Mouse (Mus musculus) lung, embryonic 16.5 days (tissue): ENCODE results near the gene Serpinb9b. TPM values are rescaled to one million over a fixed set of nuclear protein-coding genes. Genes with fewer than 3 reads are reported as not detected.
"Not testable (repeated sequence)": the region's sequence is repeated elsewhere in the genome, so short reads cannot be mapped to it uniquely, and the experiment has no call there.

ENCODE experiments used
- ATAC-seq: fragments of 200-750 bp; cut with Nextera tagmentation; 2 replicates; pipeline ENCODE4 v1.8.0; 2017; ENCODE audit warnings: low read depth, mild to moderate bottlenecking, moderate library complexity
- H3K27ac ChIP-seq: fragments of 300-500 bp; sonication (generic); 2 replicates; pipeline ENCODE4 v1.5.1; 2014; ENCODE audit warnings: mild to moderate bottlenecking, control low read depth, low read length
- H3K27me3 ChIP-seq: fragments of 300-500 bp; sonication (generic); 2 replicates; pipeline ENCODE4 v1.6.1; 2014; ENCODE audit warnings: low read depth, low read length, mixed read lengths; ENCODE audit not compliant: control insufficient read depth, insufficient read depth
- H3K36me3 ChIP-seq: fragments of 300-500 bp; sonication (generic); 2 replicates; pipeline ENCODE4 v1.6.1; 2014; ENCODE audit warnings: low read length; ENCODE audit not compliant: control insufficient read depth, insufficient read depth
- H3K4me1 ChIP-seq: fragments of 300-500 bp; sonication (generic); replicated peaks from 2 replicates; pipeline ENCODE4 v1.6.1; 2014; ENCODE audit warnings: low read length, mixed read lengths; ENCODE audit not compliant: control insufficient read depth, insufficient read depth
- H3K4me2 ChIP-seq: fragments of 300-500 bp; sonication (generic); 2 replicates; pipeline ENCODE4 v1.6.1; 2014; ENCODE audit warnings: low read depth, low read length, control low read depth
- H3K4me3 ChIP-seq: fragments of 300-500 bp; sonication (generic); 2 replicates; pipeline ENCODE4 v1.5.1; 2014; ENCODE audit warnings: mild to moderate bottlenecking, low read length, control low read depth
- H3K9ac ChIP-seq: fragments of 300-500 bp; sonication (generic); 2 replicates; pipeline ENCODE4 v1.6.1; 2014; ENCODE audit warnings: low read length, control low read depth
- H3K9me3 ChIP-seq: fragments of 300-500 bp; sonication (generic); 2 replicates; pipeline ENCODE4 v1.6.1; 2016; ENCODE audit warnings: low read length; ENCODE audit not compliant: control insufficient read depth
- WGBS: fragments of 180-500 bp; shearing (Covaris S2); extraction: QIAGEN DNeasy Blood & Tissue Kit; methylation state at CpG from one replicate; pipeline ENCODE4 v1.1.7; 2014; 5-methylcytosine and 5-hydroxymethylcytosine counted together
- polyA plus RNA-seq: library from polyadenylated mRNA; unstranded; fragments of >200 nt; fragmentation: Nextera tagmentation; extraction: Ambion mirVana; gene quantifications from 2 replicates; pipeline ENCODE4 v1.2.1, GENCODE M21; 2015

The Serpinb9b gene
- polyA plus RNA-seq, 1 experiment from 2014 or later = 0.21 TPM

GRCm38 (mm10) chr13:33029478-33029877 lies 2.3 kb downstream of the Serpinb9b start:
- not testable (repeated sequence) for H3K27me3 ChIP-seq, ATAC-seq, H3K4me1 ChIP-seq, H3K36me3 ChIP-seq, H3K4me2 ChIP-seq, H3K9ac ChIP-seq, H3K27ac ChIP-seq, H3K9me3 ChIP-seq, H3K4me3 ChIP-seq
- 79% methylated on average over 2 of the region's 2 CpGs for WGBS

- no peak overlapping the region for H3K4me2 ChIP-seq
- ATAC-seq = no peak
- no peak overlapping the region for H3K9ac ChIP-seq
- WGBS = 93% methylated on average over 2 of the region's 3 CpGs
- H3K4me3 ChIP-seq = no peak overlapping the region
- no peaks in the 10 kb centered on the region for H3K27me3 ChIP-seq
- no peaks in the 10 kb centered on the region for H3K9me3 ChIP-seq
- no peaks in the 10 kb centered on the region for H3K36me3 ChIP-seq
- no peak overlapping the region for H3K27ac ChIP-seq
- H3K4me1 ChIP-seq = no peaks in the 10 kb centered on the region
Observed at GRCm38 (mm10) chr13:33030281-33030680, 3.1 kb downstream of the Serpinb9b start.

GRCm38 (mm10) chr13:33035506-33035905 lies 8.3 kb downstream of the Serpinb9b start:
- Histone ChIP-seq H3K4me2 (no peak overlapping the region), H3K27ac (no peak overlapping the region), H3K27me3 (no peaks in the 10 kb centered on the region), H3K9me3 (peaks cover 3% of the 10 kb centered on the region; the same call in 1 of the 2 replicates), H3K36me3 (no peaks in the 10 kb centered on the region), H3K9ac (no peak overlapping the region), H3K4me1 (no peaks in the 10 kb centered on the region), H3K4me3 (no peak overlapping the region)
- WGBS = 54% methylated on average over 1 of the region's 1 CpGs
- ATAC-seq = no peak

- 97% methylated on average over 3 of the region's 3 CpGs for whole genome bisulfite sequencing
- H3K4me3 ChIP-seq = no peak overlapping the region
Observed at GRCm38 (mm10) chr13:33043542-33043941, 16.3 kb downstream of the Serpinb9b start.

GRCm38 (mm10) chr13:33047234-33047633 lies 20.0 kb downstream of the Serpinb9b start:
- H3K27me3 ChIP-seq = no peaks in the 10 kb centered on the region
- H3K9me3 ChIP-seq = no peaks in the 10 kb centered on the region
- H3K36me3 ChIP-seq = no peaks in the 10 kb centered on the region
- WGBS = 87% methylated on average over 2 of the region's 2 CpGs
- no peak overlapping the region for H3K27ac ChIP-seq
- no peak overlapping the region for H3K4me3 ChIP-seq
- H3K9ac ChIP-seq = no peak overlapping the region
- no peaks in the 10 kb centered on the region for H3K4me1 ChIP-seq
- no peak for ATAC-seq
- no peak overlapping the region for H3K4me2 ChIP-seq

More at GRCm38 (mm10) chr13:33043542-33043941, 16.3 kb downstream of the Serpinb9b start:
- ATAC-seq = no peak
- no peak overlapping the region for H3K4me2 ChIP-seq
- H3K36me3 ChIP-seq = no peaks in the 10 kb centered on the region
- no peaks in the 10 kb centered on the region for H3K27me3 ChIP-seq
- no peak overlapping the region for H3K9ac ChIP-seq
- peaks cover 1% of the 10 kb centered on the region; the same call in 1 of the 2 replicates for H3K9me3 ChIP-seq
- no peaks in the 10 kb centered on the region for H3K4me1 ChIP-seq
- H3K27ac ChIP-seq = no peak overlapping the region

- H3K4me1 ChIP-seq = no peaks in the 10 kb centered on the region
- no peaks in the 10 kb centered on the region for H3K9me3 ChIP-seq
- H3K9ac ChIP-seq = no peak overlapping the region
- H3K4me2 ChIP-seq = no peak overlapping the region
- H3K27me3 ChIP-seq = no peaks in the 10 kb centered on the region
- H3K4me3 ChIP-seq = no peak overlapping the region
- ATAC-seq = no peak
- no peaks in the 10 kb centered on the region for H3K36me3 ChIP-seq
- H3K27ac ChIP-seq = no peak overlapping the region
- WGBS = 64% methylated on average over 4 of the region's 4 CpGs
Observed at GRCm38 (mm10) chr13:33048187-33048586, 21.0 kb downstream of the Serpinb9b start.

- H3K4me2 ChIP-seq = no peak overlapping the region
- H3K9ac ChIP-seq = no peak overlapping the region
- H3K27me3 ChIP-seq = no peaks in the 10 kb centered on the region
- WGBS = 26% methylated on average over 3 of the region's 3 CpGs
- H3K9me3 ChIP-seq = no peaks in the 10 kb centered on the region
- no peaks in the 10 kb centered on the region for H3K36me3 ChIP-seq
- H3K4me3 ChIP-seq = no peak overlapping the region
- ATAC-seq = no peak
- H3K27ac ChIP-seq = no peak overlapping the region
- H3K4me1 ChIP-seq = no peaks in the 10 kb centered on the region
Observed at GRCm38 (mm10) chr13:33051697-33052096, 24.5 kb downstream of the Serpinb9b start.

- Histone ChIP-seq H3K27me3 (no peaks in the 10 kb centered on the region), H3K9me3 (no peaks in the 10 kb centered on the region), H3K4me1 (no peaks in the 10 kb centered on the region), H3K27ac (no peak overlapping the region), H3K4me2 (no peak overlapping the region), H3K4me3 (no peak overlapping the region), H3K9ac (no peak overlapping the region), H3K36me3 (no peaks in the 10 kb centered on the region)
- ATAC-seq = no peak
- WGBS = 36% methylated on average over 1 of the region's 1 CpGs
Observed at GRCm38 (mm10) chr13:33063048-33063447, 35.8 kb downstream of the Serpinb9b start.

GRCm38 (mm10) chr13:33067387-33067977 lies 40.3 kb downstream of the Serpinb9b start:
- Histone ChIP-seq H3K36me3 (no peaks in the 10 kb centered on the region), H3K9ac (0 out of 2 replicates have a peak overlapping the region, but pooled peaks have one; percentile 23), H3K27me3 (no peaks in the 10 kb centered on the region), H3K27ac (no peak overlapping the region), H3K9me3 (no peaks in the 10 kb centered on the region), H3K4me3 (no peak overlapping the region), H3K4me1 (no peaks in the 10 kb centered on the region), H3K4me2 (no peak overlapping the region)
- no peak for ATAC-seq
- WGBS = 70% methylated on average over 1 of the region's 1 CpGs

- H3K27ac ChIP-seq = no peak overlapping the region
Observed at GRCm38 (mm10) chr13:33068164-33068563, 40.9 kb downstream of the Serpinb9b start.

More at GRCm38 (mm10) chr13:33068164-33068563, 40.9 kb downstream of the Serpinb9b start:
- no peaks in the 10 kb centered on the region for H3K36me3 ChIP-seq
- no peak overlapping the region for H3K4me3 ChIP-seq
- H3K9ac ChIP-seq = no peak overlapping the region
- H3K4me2 ChIP-seq = no peak overlapping the region
- no peaks in the 10 kb centered on the region for H3K27me3 ChIP-seq
- ATAC-seq = no peak
- no peaks in the 10 kb centered on the region for H3K4me1 ChIP-seq
- no peaks in the 10 kb centered on the region for H3K9me3 ChIP-seq
- 72% methylated on average over 3 of the region's 3 CpGs for WGBS
